Mouse (Mus musculus) thymus, postnatal 10 days (tissue): ENCODE results near the gene Lmbr1.
A peak's percentile ranks its signal among the peaks of the same experiment; 100 is the strongest.
"Not testable (repeated sequence)": the region's sequence is repeated elsewhere in the genome, so short reads cannot be mapped to it uniquely, and the experiment has no call there.

Experiments used
- DNase-seq, 2 experiments: peaks; one replicate each; pipeline ENCODE4 v3.0.0; 2021; ENCODE audit warnings: low spot score in 2 of 2

Lmbr1 gene

GRCm38 (mm10) chr5:29378298-29379036 is at the start of gene Lmbr1:
Gene Lmbr1 (minus strand): TSS chr5:29378390.
- DNase-seq = peak; percentile 83 to 87

- DNase-seq = not testable (repeated sequence)
Measured at GRCm38 (mm10) chr5:29423330-29423729, 45.1 kb upstream of the Lmbr1 start.

- no peak for DNase-seq
Measured at GRCm38 (mm10) chr5:29413041-29413440, 34.9 kb upstream of the Lmbr1 start.

- no peak for DNase-seq
Measured at GRCm38 (mm10) chr5:29410854-29411253, 32.7 kb upstream of the Lmbr1 start.

- DNase-seq = no peak
Measured at GRCm38 (mm10) chr5:29398427-29398826, 20.2 kb upstream of the Lmbr1 start.

- peak; percentile 35 to 81 for DNase-seq
Measured at GRCm38 (mm10) chr5:29388944-29389765, 11.0 kb upstream of the Lmbr1 start.

GRCm38 (mm10) chr5:29388181-29388943 is 10.2 kb upstream of the Lmbr1 start:
- DNase-seq = no peak

GRCm38 (mm10) chr5:29387591-29387990 is 9.4 kb upstream of the Lmbr1 start:
- DNase-seq = no peak

GRCm38 (mm10) chr5:29382776-29383175 is 4.6 kb upstream of the Lmbr1 start:
- no peak for DNase-seq

- no peak for DNase-seq
Measured at GRCm38 (mm10) chr5:29380091-29380490, 1.9 kb upstream of the Lmbr1 start.

- no peak for DNase-seq
Measured at GRCm38 (mm10) chr5:29377590-29378297, 446 bp downstream of the Lmbr1 start.

GRCm38 (mm10) chr5:29363511-29363910 is 14.7 kb downstream of the Lmbr1 start:
- no peak for DNase-seq

GRCm38 (mm10) chr5:29335836-29336235 is 42.4 kb downstream of the Lmbr1 start:
- DNase-seq = peak in 1 of 2 experiments; percentile 32

- DNase-seq = no peak
Measured at GRCm38 (mm10) chr5:29322503-29322902, 55.7 kb downstream of the Lmbr1 start.

GRCm38 (mm10) chr5:29309191-29309590 is 69.0 kb downstream of the Lmbr1 start:
- no peak for DNase-seq

- peak; percentile 4 to 61 for DNase-seq
Measured at GRCm38 (mm10) chr5:29293194-29293593, 85.0 kb downstream of the Lmbr1 start.

GRCm38 (mm10) chr5:29290110-29290509 is 88.1 kb downstream of the Lmbr1 start:
- DNase-seq = no peak

- no peak for DNase-seq
Measured at GRCm38 (mm10) chr5:29289703-29290102, 88.5 kb downstream of the Lmbr1 start.

GRCm38 (mm10) chr5:29281081-29281480 is 97.1 kb downstream of the Lmbr1 start:
- DNase-seq = no peak

GRCm38 (mm10) chr5:29274746-29275145 is 103.4 kb downstream of the Lmbr1 start:
- DNase-seq = no peak

GRCm38 (mm10) chr5:29273426-29273825 is 104.8 kb downstream of the Lmbr1 start:
- DNase-seq = no peak

GRCm38 (mm10) chr5:29270879-29271278 is 107.3 kb downstream of the Lmbr1 start:
- no peak for DNase-seq
